Mouse (Mus musculus) intestine, postnatal 0 days (tissue): ENCODE results near the gene Supt20. TPM values are rescaled to one million over a fixed set of nuclear protein-coding genes. Genes with fewer than 3 reads are reported as not detected.
A peak's percentile ranks its signal among the peaks of the same experiment; 100 is the strongest.

ENCODE experiments used
- ATAC-seq: fragments of 200-750 bp; cut with Nextera tagmentation; 2 replicates; pipeline ENCODE4 v1.8.0; 2017; ENCODE audit warnings: mild to moderate bottlenecking, moderate TSS enrichment, moderate library complexity
- H3K27ac ChIP-seq: fragments of 300-500 bp; sonication (generic); 2 replicates; pipeline ENCODE4 v1.5.1; 2014; ENCODE audit warnings: mild to moderate bottlenecking, low read depth, low read length, moderate library complexity
- H3K27me3 ChIP-seq: fragments of 300-500 bp; sonication (generic); replicated peaks from 2 replicates; pipeline ENCODE4 v1.6.1; 2014; ENCODE audit warnings: low read length, mixed read lengths; ENCODE audit not compliant: control insufficient read depth, insufficient read depth
- H3K36me3 ChIP-seq: fragments of 300-500 bp; sonication (generic); 2 replicates; pipeline ENCODE4 v1.6.1; 2014; ENCODE audit warnings: mild to moderate bottlenecking, moderate library complexity; ENCODE audit not compliant: control insufficient read depth, insufficient read depth
- H3K4me1 ChIP-seq: fragments of 300-500 bp; sonication (generic); replicated peaks from 2 replicates; pipeline ENCODE4 v1.6.1; 2014; ENCODE audit warnings: antibody characterized with exemption, low read length, mixed read lengths; ENCODE audit not compliant: control insufficient read depth, insufficient read depth
- H3K4me2 ChIP-seq: fragments of 300-500 bp; sonication (generic); replicated peaks from 2 replicates; pipeline ENCODE4 v1.6.1; 2014; ENCODE audit warnings: low read depth, mild to moderate bottlenecking, moderate library complexity
- H3K4me3 ChIP-seq: fragments of 300-500 bp; sonication (generic); 2 replicates; pipeline ENCODE4 v1.5.1; 2014; ENCODE audit warnings: low read depth, low read length
- H3K9ac ChIP-seq: fragments of 300-500 bp; sonication (generic); 2 replicates; pipeline ENCODE4 v1.6.1; 2014; ENCODE audit warnings: mild to moderate bottlenecking, low read depth, low read length
- H3K9me3 ChIP-seq: fragments of 300-500 bp; sonication (generic); 2 replicates; pipeline ENCODE4 v1.6.1; 2016; ENCODE audit warnings: mixed run types; ENCODE audit not compliant: control insufficient read depth
- CTCF ChIP-seq: sonication (generic); IDR thresholded peaks from 2 replicates; pipeline ENCODE4 v1.5.1; 2016; ENCODE audit warnings: low read depth, mild to moderate bottlenecking, control low read depth, antibody characterized with exemption, moderate library complexity
- WGBS: fragments of 180-500 bp; shearing (Covaris S2); extraction: QIAGEN DNeasy Blood & Tissue Kit; methylation state at CpG from one replicate; pipeline ENCODE4 v1.1.7; 2014; 5-methylcytosine and 5-hydroxymethylcytosine counted together
- polyA plus RNA-seq: library from polyadenylated mRNA; unstranded; fragments of >200 nt; fragmentation: Nextera tagmentation; extraction: Ambion mirVana; gene quantifications from 2 replicates; pipeline ENCODE4 v1.2.1, GENCODE M21; 2015

Gene Supt20
- polyA plus RNA-seq, 1 experiment from 2014 or later, result 27.5 TPM

- no peak for ATAC-seq
Observed at GRCm38 (mm10) chr3:54672111-54672510, 20.5 kb upstream of the Supt20 start.

GRCm38 (mm10) chr3:54672557-54673529 is 19.8 kb upstream of the Supt20 start:
- Histone ChIP-seq H3K4me1 (0 out of 2 replicates have a peak, but pooled peaks cover 4% of the 10 kb centered on the region), H3K4me3 (no peak overlapping the region), H3K9me3 (no peaks in the 10 kb centered on the region), H3K9ac (no peak overlapping the region), H3K27ac (no peak overlapping the region), H3K36me3 (no peaks in the 10 kb centered on the region), H3K4me2 (no peak overlapping the region), H3K27me3 (no peaks in the 10 kb centered on the region)
- 30% methylated on average over 13 of the region's 13 CpGs for WGBS
- TF ChIP-seq CTCF, result peak; percentile 82
- no peak for ATAC-seq

More at GRCm38 (mm10) chr3:54672111-54672510, 20.5 kb upstream of the Supt20 start:
- H3K27me3 ChIP-seq, result no peaks in the 10 kb centered on the region
- H3K36me3 ChIP-seq, result no peaks in the 10 kb centered on the region
- WGBS, result 61% methylated on average over 3 of the region's 3 CpGs
- H3K4me2 ChIP-seq, result no peak overlapping the region
- no peak for TF ChIP-seq CTCF
- 0 out of 2 replicates have a peak, but pooled peaks cover 4% of the 10 kb centered on the region for H3K4me1 ChIP-seq
- H3K27ac ChIP-seq, result no peak overlapping the region
- H3K9me3 ChIP-seq, result no peaks in the 10 kb centered on the region
- no peak overlapping the region for H3K9ac ChIP-seq
- no peak overlapping the region for H3K4me3 ChIP-seq

- no peaks in the 10 kb centered on the region for H3K9me3 ChIP-seq
- 80% methylated on average over 2 of the region's 2 CpGs for WGBS
- no peak for TF ChIP-seq CTCF
- H3K27ac ChIP-seq, result no peak overlapping the region
- H3K4me2 ChIP-seq, result no peak overlapping the region
- no peak for ATAC-seq
- no peaks in the 10 kb centered on the region for H3K36me3 ChIP-seq
- no peak overlapping the region for H3K9ac ChIP-seq
- H3K4me1 ChIP-seq, result 0 out of 2 replicates have a peak, but pooled peaks cover 4% of the 10 kb centered on the region
- no peak overlapping the region for H3K4me3 ChIP-seq
- no peaks in the 10 kb centered on the region for H3K27me3 ChIP-seq
Observed at GRCm38 (mm10) chr3:54676818-54677217, 15.8 kb upstream of the Supt20 start.

GRCm38 (mm10) chr3:54681310-54682204 is 11.1 kb upstream of the Supt20 start:
- Histone ChIP-seq H3K4me1 (no peaks in the 10 kb centered on the region), H3K9me3 (no peaks in the 10 kb centered on the region), H3K4me2 (no peak overlapping the region), H3K36me3 (no peaks in the 10 kb centered on the region), H3K27me3 (no peaks in the 10 kb centered on the region), H3K4me3 (no peak overlapping the region), H3K27ac (no peak overlapping the region), H3K9ac (no peak overlapping the region)
- ATAC-seq, result no peak
- 53% methylated on average over 6 of the region's 6 CpGs for WGBS
- no peak for TF ChIP-seq CTCF

GRCm38 (mm10) chr3:54685202-54685601 is 7.4 kb upstream of the Supt20 start:
- no peaks in the 10 kb centered on the region for H3K27me3 ChIP-seq
- no peak for TF ChIP-seq CTCF
- WGBS, result 96% methylated on average over 3 of the region's 3 CpGs
- H3K36me3 ChIP-seq, result no peaks in the 10 kb centered on the region
- no peak overlapping the region for H3K9ac ChIP-seq
- no peak overlapping the region for H3K27ac ChIP-seq
- no peaks in the 10 kb centered on the region for H3K9me3 ChIP-seq
- no peaks in the 10 kb centered on the region for H3K4me1 ChIP-seq
- ATAC-seq, result no peak
- no peak overlapping the region for H3K4me2 ChIP-seq
- no peak overlapping the region for H3K4me3 ChIP-seq

GRCm38 (mm10) chr3:54687245-54687644 is 5.4 kb upstream of the Supt20 start:
- H3K9ac ChIP-seq, result no peak overlapping the region
- no peaks in the 10 kb centered on the region for H3K9me3 ChIP-seq
- 54% methylated on average over 2 of the region's 2 CpGs for WGBS
- no peak overlapping the region for H3K4me3 ChIP-seq
- no peak overlapping the region for H3K4me2 ChIP-seq
- no peak for TF ChIP-seq CTCF
- H3K36me3 ChIP-seq, result no peaks in the 10 kb centered on the region
- no peaks in the 10 kb centered on the region for H3K4me1 ChIP-seq
- no peak for ATAC-seq
- no peak overlapping the region for H3K27ac ChIP-seq
- H3K27me3 ChIP-seq, result no peaks in the 10 kb centered on the region
